Mouse (Mus musculus): ENCODE measurements around the gene Gcsh.
A peak's percentile ranks its signal among the peaks of the same experiment; 100 is the strongest.

The Gcsh gene

GRCm38 (mm10) chr8:116978052-116978451, 15.3 kb downstream of the Gcsh start:
- peak; percentile 47 for DNase-seq (ENCODE audit: low spot score)

GRCm38 (mm10) chr8:116975606-116976005, 17.7 kb downstream of the Gcsh start:
- no peak for DNase-seq (ENCODE audit: low spot score)

GRCm38 (mm10) chr8:116975066-116975465, 18.3 kb downstream of the Gcsh start:
- DNase-seq (ENCODE audit: low spot score): no peak

- no peak for DNase-seq (ENCODE audit: low spot score)
Measured at GRCm38 (mm10) chr8:116969531-116969930, 23.8 kb downstream of the Gcsh start.

GRCm38 (mm10) chr8:116954415-116954814, 38.9 kb downstream of the Gcsh start:
- no peak for DNase-seq (ENCODE audit: low spot score)

- no peak for DNase-seq (ENCODE audit: low spot score)
Measured at GRCm38 (mm10) chr8:116952428-116952827, 40.9 kb downstream of the Gcsh start.

GRCm38 (mm10) chr8:116951778-116952177, 41.6 kb downstream of the Gcsh start:
- DNase-seq (ENCODE audit: low spot score): no peak

GRCm38 (mm10) chr8:116951369-116951768, 42.0 kb downstream of the Gcsh start:
- DNase-seq (ENCODE audit: low spot score): no peak

- no peak for DNase-seq (ENCODE audit: low spot score)
Measured at GRCm38 (mm10) chr8:116947589-116947988, 45.7 kb downstream of the Gcsh start.

GRCm38 (mm10) chr8:116946851-116947250, 46.5 kb downstream of the Gcsh start:
- no peak for DNase-seq (ENCODE audit: low spot score)

GRCm38 (mm10) chr8:116946268-116946838, 47.0 kb downstream of the Gcsh start:
- no peak for DNase-seq (ENCODE audit: low spot score)

GRCm38 (mm10) chr8:116945169-116945910, 48.0 kb downstream of the Gcsh start:
- DNase-seq (ENCODE audit: low spot score): no peak

GRCm38 (mm10) chr8:116944385-116944696, 49.0 kb downstream of the Gcsh start:
- DNase-seq (ENCODE audit: low spot score): no peak

GRCm38 (mm10) chr8:116943555-116944384, 49.6 kb downstream of the Gcsh start:
- peak; percentile 57 for DNase-seq (ENCODE audit: low spot score)

GRCm38 (mm10) chr8:116943161-116943554, 50.2 kb downstream of the Gcsh start, which contains the start of gene Atmin:
TSS of gene Atmin (plus strand) at chr8:116943393.
- peak; percentile 97 for DNase-seq (ENCODE audit: low spot score)

GRCm38 (mm10) chr8:116942284-116943058, 50.9 kb downstream of the Gcsh start:
- DNase-seq (ENCODE audit: low spot score): peak; percentile 22

GRCm38 (mm10) chr8:116935506-116935905, 57.8 kb downstream of the Gcsh start:
- DNase-seq (ENCODE audit: low spot score): no peak

- DNase-seq (ENCODE audit: low spot score): no peak
Measured at GRCm38 (mm10) chr8:116934976-116935375, 58.4 kb downstream of the Gcsh start.

Measured in MN1 (cell line).